Mouse (Mus musculus): ENCODE data around the gene Snx1. TPM values are rescaled to one million over a fixed set of nuclear protein-coding genes. Genes with fewer than 3 reads are reported as not detected.

Gene Snx1
- total RNA-seq (2021), result 10 to 100 TPM; 86.9 to 93.2 TPM

DNA sequence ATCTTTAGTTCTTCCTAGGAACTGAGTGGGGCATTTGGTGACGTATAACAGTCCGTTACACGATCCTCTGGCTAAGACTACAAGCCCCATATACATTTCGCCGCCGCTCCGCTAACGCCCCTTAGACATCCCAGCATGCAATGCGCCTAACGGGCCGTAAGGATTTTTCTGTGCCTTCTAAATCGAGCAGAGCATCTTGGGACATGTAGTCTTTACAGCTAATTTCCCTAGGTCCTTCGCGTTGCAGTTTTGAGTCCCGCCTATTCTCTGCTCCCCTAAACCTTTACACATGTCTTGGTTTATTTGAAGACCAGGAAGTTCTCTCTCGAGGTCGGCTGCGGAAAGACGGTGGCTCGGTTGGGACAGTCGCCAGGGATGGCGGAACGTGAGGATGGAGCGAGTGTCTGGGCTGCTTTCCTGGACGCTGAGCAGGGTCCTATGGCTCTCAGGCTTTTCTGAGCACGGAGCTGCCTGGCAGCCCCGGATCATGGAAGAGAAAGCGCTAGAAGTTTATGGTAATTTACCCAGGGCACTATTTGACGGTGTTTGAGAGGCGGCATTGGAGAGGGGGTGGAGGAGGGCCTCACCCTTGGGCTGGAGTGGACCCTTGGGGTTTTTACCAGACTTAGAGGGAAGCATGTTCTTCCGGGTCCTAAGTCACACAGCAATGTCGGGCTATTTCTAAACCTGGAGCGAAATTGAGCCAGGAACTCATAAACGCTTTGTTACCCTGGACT lies at the start of gene Snx1, which contains the start of gene Ciao2a:
TSS of gene Snx1 (minus strand) at position 132 of the 737 bp plus-strand sequence.
TSS of gene Ciao2a (plus strand) at position 156 of the 737 bp plus-strand sequence.
- DNase-seq, result peak; percentile 91 to 92

GRCm38 (mm10) chr9:66174985-66175384 lies 48.6 kb upstream of the Snx1 start:
- DNase-seq, result no peak

- no peak for DNase-seq
These were observed 47.0 kb upstream of the Snx1 start for GRCm38 (mm10) chr9:66173316-66173855.

- DNase-seq, result no peak
These were observed 45.0 kb upstream of the Snx1 start for GRCm38 (mm10) chr9:66171275-66171921.

DNA sequence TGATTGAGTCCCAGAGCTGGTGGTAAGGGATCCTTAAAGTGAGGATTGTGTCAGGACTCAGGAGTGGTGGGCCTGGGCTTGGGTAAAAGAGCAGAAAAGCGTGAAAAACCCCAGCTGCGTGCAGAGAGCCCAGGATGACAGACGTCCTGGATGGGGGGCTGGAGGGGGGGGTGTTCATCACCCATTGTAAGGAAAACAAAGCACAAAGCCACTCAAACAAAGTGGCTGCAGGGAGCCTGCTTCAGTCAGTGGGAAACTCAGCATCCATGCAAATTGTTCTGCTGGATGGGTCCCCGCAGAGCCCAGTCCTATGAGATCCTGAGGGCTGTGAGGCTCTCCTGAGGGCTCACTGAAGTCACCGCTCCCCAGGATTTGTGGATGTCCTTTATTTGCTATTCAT lies 44.1 kb upstream of the Snx1 start:
- no peak for DNase-seq

- DNase-seq, result no peak
These were observed 41.8 kb upstream of the Snx1 start for GRCm38 (mm10) chr9:66168233-66168632.

DNA sequence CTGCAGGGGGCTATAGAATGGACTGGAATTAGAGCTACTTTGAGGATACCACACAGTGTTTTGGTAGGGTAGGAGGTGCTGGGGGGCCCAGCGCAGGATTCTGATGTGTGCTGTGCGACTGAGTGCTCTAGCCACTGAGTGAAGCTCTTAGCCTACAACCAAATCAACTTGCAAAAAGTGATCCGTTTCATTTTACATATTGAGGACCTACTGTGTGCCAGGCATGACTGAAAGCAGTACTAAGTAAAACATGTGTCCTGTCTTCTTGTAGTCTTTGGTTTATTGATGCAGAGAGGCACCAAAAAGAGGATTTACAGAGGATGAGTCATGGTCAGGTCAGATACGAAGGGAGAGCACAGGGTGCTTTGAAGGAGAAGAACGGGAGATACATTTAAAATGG lies 40.8 kb upstream of the Snx1 start:
- no peak for DNase-seq

- no peak for DNase-seq
These were observed 36.6 kb upstream of the Snx1 start for GRCm38 (mm10) chr9:66162995-66163394.

- DNase-seq, result no peak
These were observed 33.8 kb upstream of the Snx1 start for GRCm38 (mm10) chr9:66160155-66160554.

DNA sequence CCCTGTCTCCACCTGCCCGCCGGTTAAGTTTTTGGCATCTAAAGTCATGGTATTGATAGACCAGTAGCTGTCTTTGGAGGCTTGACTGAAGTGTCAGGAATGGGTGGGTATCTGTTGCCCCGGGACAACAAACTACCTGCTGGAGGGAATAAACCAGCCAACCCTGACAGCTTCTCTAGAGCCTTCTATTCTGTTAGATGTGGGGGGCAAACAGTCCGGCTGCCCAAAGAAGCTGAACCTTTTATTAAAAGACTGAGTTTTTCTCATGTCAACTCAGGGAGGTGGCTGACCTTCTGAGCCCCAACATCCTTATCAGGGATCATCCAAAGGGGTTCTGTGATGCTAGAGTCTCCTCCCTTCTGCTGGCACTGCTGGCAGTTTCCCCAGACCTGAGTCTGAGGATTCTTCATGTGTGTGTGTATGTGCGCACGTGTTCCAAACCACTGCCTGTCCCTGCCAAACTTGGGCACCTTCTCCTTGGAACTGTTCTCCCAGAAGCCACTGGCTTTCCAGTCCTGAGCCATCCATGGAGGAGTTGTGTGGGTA lies 32.6 kb upstream of the Snx1 start:
- no peak for DNase-seq

DNA sequence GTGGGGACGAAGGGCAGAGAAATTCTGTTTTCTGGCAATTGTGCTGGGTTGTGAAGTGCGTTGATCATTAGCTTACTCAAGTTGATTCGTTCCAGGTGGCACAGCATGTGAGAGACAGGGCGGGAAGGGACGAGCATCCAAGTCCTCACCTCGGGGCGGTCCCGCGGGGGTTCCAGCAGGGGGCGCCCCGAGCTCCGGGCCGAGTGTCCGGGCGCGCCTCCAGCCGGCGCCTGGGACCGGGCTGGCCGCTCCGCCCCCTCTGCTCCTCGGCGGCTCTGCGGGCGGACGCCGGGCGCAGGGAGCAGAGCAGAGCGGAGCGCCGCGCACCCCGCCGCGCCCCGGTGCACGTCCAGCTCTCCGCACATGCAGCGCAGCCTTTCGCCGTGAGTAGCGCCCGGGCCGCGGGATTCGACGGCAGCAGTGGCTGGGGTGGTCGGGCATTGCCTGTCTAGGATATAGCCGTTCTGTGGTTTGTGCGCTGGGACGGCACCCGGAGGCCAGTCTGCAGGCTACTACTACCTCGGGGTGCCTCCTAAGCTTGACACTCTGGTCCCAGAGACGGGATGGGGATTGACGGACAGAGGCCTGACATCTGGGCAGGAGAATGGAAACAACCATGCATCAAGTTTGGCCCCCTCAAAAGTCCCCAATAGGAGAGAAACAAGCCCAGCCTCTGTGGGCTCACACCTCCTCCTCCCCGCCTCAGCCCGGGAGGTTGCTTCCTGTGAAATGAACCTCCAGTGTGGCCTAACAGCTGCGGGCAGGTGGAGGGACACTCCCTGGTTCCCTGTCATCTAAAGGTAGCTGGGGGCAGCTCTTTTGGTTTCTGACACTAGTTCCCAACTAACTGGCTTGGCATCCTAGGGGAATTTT lies 31.8 kb upstream of the Snx1 start, which contains the start of gene Dapk2:
TSS of gene Dapk2 (plus strand) at position 266 of the 873 bp plus-strand sequence.
- peak; percentile 57 to 60 for DNase-seq

- DNase-seq, result no peak
These were observed 29.1 kb upstream of the Snx1 start for GRCm38 (mm10) chr9:66155534-66155933.

GRCm38 (mm10) chr9:66154013-66154412 lies 27.6 kb upstream of the Snx1 start:
- no peak for DNase-seq

DNA sequence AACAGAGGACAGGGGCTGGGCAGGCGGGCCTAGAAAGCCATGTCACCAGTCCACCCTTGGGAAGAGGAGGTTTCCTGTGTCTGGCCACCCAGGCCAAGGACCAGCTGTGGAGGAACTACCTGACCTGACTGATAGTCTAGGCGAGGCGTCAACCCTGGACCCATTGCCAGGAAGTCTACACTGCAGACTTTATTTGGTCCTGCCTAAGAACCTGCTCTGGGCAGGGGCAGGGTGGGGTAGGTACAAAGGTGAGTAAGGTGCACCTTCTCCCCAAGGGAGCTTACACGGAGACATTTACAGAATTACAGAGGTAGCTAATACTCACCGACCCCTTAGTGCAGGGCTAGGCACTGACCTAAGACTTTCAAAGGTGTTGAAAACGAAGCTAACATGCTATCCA lies 27.2 kb upstream of the Snx1 start:
- no peak for DNase-seq

DNA sequence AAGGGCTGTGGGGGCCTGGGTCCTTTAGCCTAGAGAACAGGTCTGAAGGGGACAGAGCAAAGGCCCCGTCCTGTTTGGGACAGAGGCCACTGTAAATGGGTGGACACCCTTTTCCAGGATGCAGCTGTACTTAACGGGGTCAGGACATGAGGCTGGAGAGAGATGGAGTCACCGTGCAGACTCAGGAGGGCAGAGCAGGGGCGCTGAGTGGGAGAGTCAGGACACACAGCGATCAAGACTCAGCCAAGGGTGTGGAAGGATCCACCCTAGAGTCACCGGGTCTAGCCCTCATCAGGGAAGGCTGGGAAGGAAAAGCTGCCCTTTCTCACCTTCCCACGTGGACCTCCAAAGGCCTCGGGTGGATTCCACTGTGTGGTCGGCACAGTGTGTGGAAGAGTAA lies 25.6 kb upstream of the Snx1 start:
- no peak for DNase-seq

DNA sequence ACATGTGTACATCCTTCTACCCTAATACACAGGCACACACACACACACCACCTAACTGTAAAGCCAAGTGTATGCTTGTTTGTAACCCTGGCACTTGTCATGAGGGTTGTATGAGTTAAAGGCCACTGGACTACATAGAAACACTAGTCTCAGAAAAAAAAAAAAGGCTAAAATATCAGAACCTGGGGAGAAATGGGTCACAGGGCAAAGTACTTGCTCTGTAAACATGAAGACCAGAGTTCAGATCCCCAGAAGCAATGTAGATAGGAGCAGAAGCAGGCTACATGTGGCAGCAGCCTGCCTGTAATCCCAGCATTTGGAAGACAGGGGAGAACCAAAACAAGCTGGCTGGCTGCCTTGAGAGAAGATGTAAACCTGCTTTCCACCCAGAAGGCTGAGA lies 19.8 kb upstream of the Snx1 start:
- no peak for DNase-seq

DNA sequence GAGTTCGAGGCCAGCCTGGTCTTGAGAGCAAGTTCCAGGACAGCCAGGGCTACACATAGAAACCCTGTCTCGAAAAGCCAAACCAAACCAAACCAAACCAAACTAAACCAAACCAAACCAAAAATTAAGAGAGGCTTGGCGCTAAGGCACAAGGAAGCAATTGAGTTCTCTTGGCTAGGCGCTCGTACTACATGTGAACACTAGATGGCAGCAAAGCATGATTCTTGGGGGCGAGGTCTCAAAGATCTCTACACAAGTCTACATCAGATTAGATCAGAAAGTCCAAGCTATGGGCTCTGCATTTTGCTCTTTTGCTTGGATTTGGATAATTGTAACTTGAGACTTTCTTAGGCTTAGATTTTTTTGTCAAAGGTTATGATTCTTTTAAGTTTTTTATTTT lies 17.9 kb upstream of the Snx1 start:
- peak; percentile 55 to 64 for DNase-seq

DNA sequence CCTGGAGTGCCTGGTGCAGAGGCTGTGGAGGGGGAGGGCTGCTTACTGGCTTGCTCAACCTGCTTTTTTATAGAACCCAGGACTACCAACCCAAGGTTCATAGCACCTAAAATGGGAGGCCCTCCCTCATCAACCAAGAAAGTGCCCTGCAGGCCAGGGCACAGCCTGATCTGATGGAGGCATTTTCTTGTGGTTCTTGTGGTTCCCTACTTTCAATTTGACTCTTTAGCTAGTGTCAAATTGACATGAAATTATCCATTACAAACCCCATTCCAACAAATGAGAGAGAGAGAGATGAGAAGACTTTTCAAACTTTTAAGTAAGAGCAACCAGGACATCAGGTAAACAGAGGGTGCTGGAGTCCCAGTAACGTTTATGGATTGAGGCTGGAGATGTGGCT lies 15.9 kb upstream of the Snx1 start:
- no peak for DNase-seq

GRCm38 (mm10) chr9:66138193-66138592 lies 11.8 kb upstream of the Snx1 start:
- no peak for DNase-seq

GRCm38 (mm10) chr9:66135967-66136366 lies 9.6 kb upstream of the Snx1 start:
- DNase-seq, result no peak

GRCm38 (mm10) chr9:66131466-66131865 lies 5.1 kb upstream of the Snx1 start:
- DNase-seq, result no peak

- no peak for DNase-seq
These were observed 1.5 kb upstream of the Snx1 start for GRCm38 (mm10) chr9:66127884-66128283.

DNA sequence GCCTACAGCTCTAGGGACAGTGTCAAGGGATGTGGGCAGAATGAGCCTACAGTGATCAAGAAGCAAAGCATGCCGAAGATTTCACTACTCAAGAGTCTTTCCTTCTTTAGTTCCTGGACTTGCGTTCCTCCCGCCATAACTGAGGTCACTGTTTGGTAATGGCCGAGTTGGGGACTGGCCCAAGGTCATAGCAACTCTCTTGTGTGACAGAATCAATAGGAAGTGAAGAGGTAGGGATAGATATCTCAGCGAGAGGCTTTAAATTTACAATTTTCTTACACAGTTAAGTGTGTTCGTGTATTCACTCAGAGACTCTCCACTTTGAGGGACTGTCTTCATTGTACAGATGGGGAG lies 783 bp upstream of the Snx1 start:
- DNase-seq, result no peak

Data from layer of hippocampus, postnatal 36 days (tissue).